Mouse (Mus musculus) MEL (cell line): ENCODE measurements around the gene Fgfrl1.

Experiments
- CHD2 ChIP-seq: IDR thresholded peaks from 2 replicates; pipeline ENCODE4 v1.6.1; 2011; ENCODE audit warnings: low read length, improper control_type of control experiment
- CTCF ChIP-seq, 3 experiments: IDR thresholded peaks in 2 of 3; conservative IDR thresholded peaks in 1 of 3; 2 replicates each; pipeline ENCODE4 v1.5.1; 2011 to 2012; ENCODE audit warnings: low read length in 3 of 3, low read depth in 2 of 3, mild to moderate bottlenecking in 2 of 3, improper control_type of control experiment in 1 of 3, inconsistent platforms in 1 of 3, mixed read lengths in 1 of 3, moderate library complexity in 1 of 3; ENCODE audit not compliant: control insufficient read depth in 1 of 3, insufficient read depth in 1 of 3, poor library complexity in 1 of 3, severe bottlenecking in 1 of 3
- EP300 ChIP-seq, 2 experiments: IDR thresholded peaks; 2 replicates each; pipeline ENCODE4 v1.6.1; 2011; ENCODE audit warnings: improper control_type of control experiment in 2 of 2, low read length in 2 of 2, low read depth in 1 of 2, mild to moderate bottlenecking in 1 of 2
- GATA1 ChIP-seq: IDR thresholded peaks from 2 replicates; pipeline ENCODE4 v1.6.1; 2011; ENCODE audit warnings: low read depth, low read length, improper control_type of control experiment
- NRF1 ChIP-seq: IDR thresholded peaks from 2 replicates; pipeline ENCODE4 v1.6.1; 2014; ENCODE audit warnings: low read depth, mild to moderate bottlenecking, inconsistent platforms, low read length, improper control_type of control experiment, moderate library complexity; ENCODE audit not compliant: poor library complexity, insufficient read depth, severe bottlenecking
- POLR2A ChIP-seq, 2 experiments: IDR thresholded peaks; 2 replicates each; pipeline ENCODE4 v1.6.1; 2011 to 2012; ENCODE audit warnings: low read length in 2 of 2, mild to moderate bottlenecking in 2 of 2, control low read depth in 1 of 2, improper control_type of control experiment in 1 of 2, low read depth in 1 of 2, moderate library complexity in 1 of 2; ENCODE audit not compliant: control insufficient read depth in 1 of 2, insufficient read depth in 1 of 2, poor library complexity in 1 of 2
- UBTF ChIP-seq: IDR thresholded peaks from 2 replicates; pipeline ENCODE4 v1.6.1; 2012; ENCODE audit warnings: low read depth, mild to moderate bottlenecking, inconsistent platforms, low read length, improper control_type of control experiment, moderate library complexity, borderline replicate concordance; ENCODE audit not compliant: insufficient read depth
- USF1 ChIP-seq: IDR thresholded peaks from 2 replicates; pipeline ENCODE4 v1.6.1; 2014; ENCODE audit warnings: low read depth, mild to moderate bottlenecking, inconsistent platforms, low read length, improper control_type of control experiment, moderate library complexity

- TF ChIP-seq GATA1 (no peak), CTCF (IDR thresholded peaks at IDR 0.05 in 2 of 3, conservative IDR thresholded peaks at IDR 0.05 in 1 of 3; ENCODE audit: control insufficient read depth in 1 of 3, insufficient read depth in 1 of 3, low read depth in 2 of 3, low read length in 3 of 3, poor library complexity in 1 of 3, severe bottlenecking in 1 of 3) (no peak), POLR2A (IDR thresholded peaks at IDR 0.05; ENCODE audit: control insufficient read depth in 1 of 2, insufficient read depth in 1 of 2, low read depth in 1 of 2, low read length in 2 of 2, poor library complexity in 1 of 2) (no peak), EP300 (IDR thresholded peaks at IDR 0.05; ENCODE audit: low read depth in 1 of 2, low read length in 2 of 2) (no peak), CHD2 (no peak), USF1 (no peak), UBTF (no peak), NRF1 (no peak)
These were observed 8.2 kb downstream of the Fgfrl1 start for GRCm38 (mm10) chr5:108700346-108700745.
